ENCODE assay signal across 12 mouse cellular contexts in genomic region chr17:73225442-73225841, GRCm38 (mm10).
DNase-seq lines count a peak whose midpoint lies in the region; ATAC-seq and TF ChIP-seq lines count a peak whose summit lies in the region.
"Had no signal": no experiment of that assay in that cellular context is flagged by ENCODE, and none has a peak within 500 bp of the region (broad histone marks: within the 10 kb centered on the region; RNA-seq: fewer than 3 reads in every experiment).

No protein-coding gene starts in this region.

- peak overlapping the region; percentile 1; the same call in 1 of the 2 replicates for H3K4me2 ChIP-seq in heart, embryonic 14.5 days (ENCODE audit: low read length)
- H3K4me2 ChIP-seq in forebrain, postnatal 0 days (ENCODE audit: low read depth) = no peak overlapping the region

- peak overlapping the region; percentile 44 for H3K9ac ChIP-seq in heart, embryonic 14.5 days (ENCODE audit: low read length)
- H3K9ac ChIP-seq in forebrain, postnatal 0 days = no peak overlapping the region

- H3K4me1 ChIP-seq in heart, embryonic 14.5 days (ENCODE audit: control insufficient read depth in 2 of 2, insufficient read depth in 2 of 2, low read length in 2 of 2) = peaks cover 27 to 81% of the 10 kb centered on the region in 2 experiments
- peaks cover 15% of the 10 kb centered on the region for H3K4me1 ChIP-seq in forebrain, postnatal 0 days (ENCODE audit: insufficient read depth)

- DNase-seq in heart, postnatal 10 days = no peak
- peak; percentile 74 for DNase-seq in brain, embryonic 14.5 days (ENCODE audit: low read depth)
- peak; percentile 37 for DNase-seq in forebrain, postnatal 0 days
- peak; percentile 21 for DNase-seq in mesoderm, embryonic 11.5 days (ENCODE audit: low read depth, low spot score)
- no peak for DNase-seq in layer of hippocampus, postnatal 14 days (ENCODE audit: low spot score in 2 of 2)
- no peak for DNase-seq in adrenal gland, postnatal 36 days
- DNase-seq: adrenal gland, adult 8-10 months; cerebellum, adult 11 months; gastrocnemius, postnatal 25 days had no signal

- no peak overlapping the region for H3K4me3 ChIP-seq in heart, embryonic 14.5 days (ENCODE audit: control insufficient read depth in 1 of 2, insufficient read depth in 1 of 2, low read depth in 1 of 2, low read length in 2 of 2)
- no peak overlapping the region for H3K4me3 ChIP-seq in forebrain, postnatal 0 days (ENCODE audit: low read depth, low read length)
- H3K4me3 ChIP-seq: left cerebral cortex, adult 2 months had no signal

- intact Hi-C loops in heart, postnatal 10 days (cut with DNase I) = loop anchor here (5.0 kb wide), 1 partner anchor 203 kb away; no protein-coding TSS in a partner anchor

- no peaks in the 10 kb centered on the region for H3K9me3 ChIP-seq in heart, embryonic 14.5 days (ENCODE audit: control insufficient read depth, low read length)
- H3K9me3 ChIP-seq in forebrain, postnatal 0 days (ENCODE audit: low read length) = no peaks in the 10 kb centered on the region

- no peaks in the 10 kb centered on the region for H3K27me3 ChIP-seq in heart, embryonic 14.5 days (ENCODE audit: control insufficient read depth, insufficient read depth, low read length)
- no peaks in the 10 kb centered on the region for H3K27me3 ChIP-seq in forebrain, postnatal 0 days (ENCODE audit: insufficient read depth, low read length)

- H3K36me3 ChIP-seq in heart, embryonic 14.5 days (ENCODE audit: control insufficient read depth, insufficient read depth, low read length) = 0 out of 2 replicates have a peak, but pooled peaks cover 9% of the 10 kb centered on the region
- no peaks in the 10 kb centered on the region for H3K36me3 ChIP-seq in forebrain, postnatal 0 days (ENCODE audit: insufficient read depth)

- no peak for TF ChIP-seq CTCF in brain, embryonic 14.5 days (IDR thresholded peaks at IDR 0.05; ENCODE audit: borderline replicate concordance, extremely low read depth, insufficient read depth, insufficient read length)
- no peak for TF ChIP-seq CTCF in forebrain, postnatal 0 days (IDR thresholded peaks at IDR 0.05; ENCODE audit: low read depth)

- ATAC-seq in heart, embryonic 14.5 days (ENCODE audit: insufficient number of reproducible peaks, insufficient read depth, low FRiP score, low read depth) = 0 out of 2 replicates have a peak, but pooled peaks have one; percentile 16
- ATAC-seq in forebrain, postnatal 0 days = peak; percentile 92
- ATAC-seq in activated CD4-positive, CD25-positive, alpha-beta regulatory T cell, adult 4 months = no peak

- peak overlapping the region; percentile 87 to 95 for H3K27ac ChIP-seq in heart, embryonic 14.5 days (replicated peaks in 1 of 2; ENCODE audit: control insufficient read depth in 1 of 2, insufficient read depth in 1 of 2, low read depth in 2 of 2, low read length in 2 of 2)
- peak overlapping the region; percentile 82 for H3K27ac ChIP-seq in forebrain, postnatal 0 days (ENCODE audit: low read depth, low read length)
- H3K27ac ChIP-seq: left cerebral cortex, adult 2 months had no signal

- TF ChIP-seq POLR2A in brain, embryonic 14.5 days (IDR thresholded peaks at IDR 0.05; ENCODE audit: borderline replicate concordance, extremely low read depth, insufficient read depth, insufficient read length, poor library complexity, severe bottlenecking) = no peak

Comparison
In these comparisons a context has a peak if more than half of its experiments do, and no peak if none do; other contexts are left out.
1. DNase-seq: peak in brain, embryonic 14.5 days (single experiment), forebrain, postnatal 0 days (single experiment) and mesoderm, embryonic 11.5 days (single experiment); none in heart, postnatal 10 days (0 of 2), layer of hippocampus, postnatal 14 days (0 of 2) and adrenal gland, postnatal 36 days (0 of 2).